Mouse (Mus musculus) neural tube, embryonic 15.5 days (tissue): ENCODE data around the gene Wdr54. TPM values are rescaled to one million over a fixed set of nuclear protein-coding genes. Genes with fewer than 3 reads are reported as not detected.

Source experiments
- polyA plus RNA-seq: library from polyadenylated mRNA; unstranded; fragments of >200 nt; fragmentation: Nextera tagmentation; extraction: Ambion mirVana; gene quantifications from 2 replicates; pipeline ENCODE4 v1.2.1, GENCODE M21; 2015

Wdr54 gene
- polyA plus RNA-seq, 1 experiment from 2014 or later: 18.6 TPM

Other genes with a start within 250 kb of the Wdr54 start
- 24.3 and 26.1 TPM in 2 replicates for gene Sema4f, start 216.6 kb downstream of the Wdr54 start, polyA plus RNA-seq
- gene M1ap, start 209.5 kb downstream of the Wdr54 start, polyA plus RNA-seq: 0.20 TPM in 1 of 2 replicates, not detected in the other
- 2.4 and 6.8 TPM in 2 replicates for gene Dok1, start 122.9 kb downstream of the Wdr54 start, polyA plus RNA-seq
- 7.6 and 8.6 TPM in 2 replicates for gene Loxl3, start 122.2 kb downstream of the Wdr54 start, polyA plus RNA-seq
- 182 and 185 TPM in 2 replicates for gene Aup1, start 101.9 kb downstream of the Wdr54 start, polyA plus RNA-seq
- gene Htra2, start 101.1 kb downstream of the Wdr54 start, polyA plus RNA-seq: 80.8 and 83.1 TPM in 2 replicates
- 0.45 and 1.7 TPM in 2 replicates for gene Dqx1, start 98.6 kb downstream of the Wdr54 start, polyA plus RNA-seq
- 2.6 and 4.7 TPM in 2 replicates for gene Tlx2, start 86.1 kb downstream of the Wdr54 start, polyA plus RNA-seq
- gene Pcgf1, start 78.5 kb downstream of the Wdr54 start, polyA plus RNA-seq: 45.4 and 50.8 TPM in 2 replicates
- gene Lbx2, start 70.0 kb downstream of the Wdr54 start, polyA plus RNA-seq: 0.24 and 0.32 TPM in 2 replicates
- gene Ccdc142, start 54.8 kb downstream of the Wdr54 start, polyA plus RNA-seq: 7.0 and 7.7 TPM in 2 replicates
- gene Gm42688, start 54.8 kb downstream of the Wdr54 start, polyA plus RNA-seq: 4.8 and 7.6 TPM in 2 replicates
- gene Mrpl53, start 47.4 kb downstream of the Wdr54 start, polyA plus RNA-seq: 121 and 123 TPM in 2 replicates
- gene Mogs, start 40.9 kb downstream of the Wdr54 start, polyA plus RNA-seq: 26.1 and 31.3 TPM in 2 replicates
- 146 and 155 TPM in 2 replicates for gene Wbp1, start 34.8 kb downstream of the Wdr54 start, polyA plus RNA-seq
- 12.0 and 12.3 TPM in 2 replicates for gene Ino80b, start 31.0 kb downstream of the Wdr54 start, polyA plus RNA-seq
- gene Rtkn, start 20.9 kb downstream of the Wdr54 start, polyA plus RNA-seq: 17.1 and 23.7 TPM in 2 replicates
- 7.9 and 8.2 TPM in 2 replicates for gene 1700003E16Rik, start within 50 bp of the Wdr54 start, polyA plus RNA-seq
- gene Dctn1, start 9.5 kb upstream of the Wdr54 start, polyA plus RNA-seq: 149 and 153 TPM in 2 replicates
- gene Slc4a5, start 63.4 kb upstream of the Wdr54 start, polyA plus RNA-seq: 0.27 and 0.57 TPM in 2 replicates
- gene Mthfd2, start 169.5 kb upstream of the Wdr54 start, polyA plus RNA-seq: 30.9 and 34.7 TPM in 2 replicates
- 20.2 and 31.3 TPM in 2 replicates for gene Mob1a, start 169.6 kb upstream of the Wdr54 start, polyA plus RNA-seq
- 60.1 and 73.0 TPM in 2 replicates for gene Bola3, start 192.8 kb upstream of the Wdr54 start, polyA plus RNA-seq